Mouse (Mus musculus) hematopoietic multipotent progenitor cell, adult 10-12 weeks (in vitro differentiated cells): ENCODE data around the gene 9030025P20Rik. TPM values are rescaled to one million over a fixed set of nuclear protein-coding genes. Genes with fewer than 3 reads are reported as not detected.

Experiments used
- polyA plus RNA-seq: library from polyadenylated mRNA; stranded (reverse); fragments of >175 nt; gene quantifications from 2 replicates; pipeline ENCODE4 v1.2.3, GENCODE M21; 2012; ENCODE audit warnings: low replicate concordance

Gene 9030025P20Rik
- polyA plus RNA-seq: 6.5 and 6.6 TPM in 2 replicates

GRCm38 (mm10) chr17:14978362-14979038, at the start of gene 9030025P20Rik, which contains the start of gene Gm3417:
9030025P20Rik (plus strand) TSS chr17:14978468.
Gm3417 (minus strand) TSS chr17:14978790.

GRCm38 (mm10) chr17:14943009-14943728, 35.1 kb upstream of the 9030025P20Rik start, which contains the start of the genes Wdr27 and 1600012H06Rik:
Wdr27 (minus strand) TSS chr17:14943158.
1600012H06Rik (plus strand) TSS chr17:14943184.

GRCm38 (mm10) chr17:14960951-14961556, 17.2 kb upstream of the 9030025P20Rik start, which contains the start of gene Phf10:
Phf10 (minus strand) TSS chr17:14961273.

GRCm38 (mm10) chr17:15009706-15010413, 31.6 kb downstream of the 9030025P20Rik start, which contains the start of gene Gm3435:
Gm3435 (plus strand) TSS chr17:15010176.

Other genes starting within 250 kb of the 9030025P20Rik start
- 0.74 and 2.6 TPM in 2 replicates for gene Wdr27, start 35.3 kb upstream of the 9030025P20Rik start, polyA plus RNA-seq
- 4.5 and 6.3 TPM in 2 replicates for gene 1600012H06Rik, start 35.3 kb upstream of the 9030025P20Rik start, polyA plus RNA-seq
- gene Phf10, start 17.2 kb upstream of the 9030025P20Rik start, polyA plus RNA-seq: 18.7 and 23.8 TPM in 2 replicates
- gene Gm3417, start 322 bp downstream of the 9030025P20Rik start, polyA plus RNA-seq: 3.5 and 6.1 TPM in 2 replicates
- 0.31 and 3.6 TPM in 2 replicates for gene Gm3435, start 31.7 kb downstream of the 9030025P20Rik start, polyA plus RNA-seq
- gene Ermard, start 62.7 kb downstream of the 9030025P20Rik start, polyA plus RNA-seq: 5.2 and 6.3 TPM in 2 replicates
- 0.96 TPM in 1 of 2 replicates, not detected in the other for gene Tcte3, start 63.0 kb downstream of the 9030025P20Rik start, polyA plus RNA-seq
- 2.2 and 2.4 TPM in 2 replicates for gene Gm3448, start 63.1 kb downstream of the 9030025P20Rik start, polyA plus RNA-seq